Mouse (Mus musculus): ENCODE measurements around the gene Duxbl3. TPM values are rescaled to one million over a fixed set of nuclear protein-coding genes. Genes with fewer than 3 reads are reported as not detected.

The Duxbl3 gene
- polyA plus RNA-seq, 1 experiment from 2014 or later = 4.0 TPM

DNA sequence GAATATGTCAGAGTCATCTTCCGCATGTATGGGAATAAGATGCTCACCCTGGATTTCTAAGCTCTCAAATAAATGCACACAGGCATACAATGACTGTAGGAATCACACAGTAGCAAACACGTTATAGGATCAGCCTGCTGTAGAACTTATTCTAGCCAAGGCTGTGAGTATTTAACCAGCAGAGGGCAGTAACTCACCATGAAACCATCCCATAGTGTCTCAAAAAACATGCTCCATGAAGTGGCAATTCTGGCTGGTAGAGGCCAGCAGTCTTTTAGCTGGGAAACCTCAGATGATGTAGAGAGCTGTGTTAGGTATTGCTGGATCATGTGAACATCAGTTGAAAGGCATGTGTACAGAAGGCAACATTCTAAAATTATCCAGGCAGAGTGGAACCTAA lies 45.3 kb downstream of the Duxbl3 start:
- no peaks in the 10 kb centered on the region for H3K27me3 ChIP-seq (ENCODE audit: control insufficient read depth, insufficient read depth, low read length)
- H3K4me3 ChIP-seq (ENCODE audit: low read depth, low read length) = no peak overlapping the region
- no peaks in the 10 kb centered on the region for H3K36me3 ChIP-seq (ENCODE audit: control insufficient read depth, insufficient read depth, low read length)
- H3K4me1 ChIP-seq (ENCODE audit: control insufficient read depth, insufficient read depth, low read length) = no peaks in the 10 kb centered on the region
- no peaks in the 10 kb centered on the region for H3K9me3 ChIP-seq (ENCODE audit: control insufficient read depth, low read length)
- WGBS = 42% methylated on average over 2 of the region's 2 CpGs
- H3K27ac ChIP-seq (replicated peaks; ENCODE audit: low read depth, low read length) = no peak overlapping the region
- peak; percentile 50 for DNase-seq (ENCODE audit: low spot score)
- H3K9ac ChIP-seq (ENCODE audit: low read length) = no peak overlapping the region
- no peak for ATAC-seq (ENCODE audit: insufficient number of reproducible peaks, low FRiP score, low TSS enrichment, low read depth)
- H3K4me2 ChIP-seq (ENCODE audit: low read depth, severe bottlenecking) = no peak overlapping the region

DNA sequence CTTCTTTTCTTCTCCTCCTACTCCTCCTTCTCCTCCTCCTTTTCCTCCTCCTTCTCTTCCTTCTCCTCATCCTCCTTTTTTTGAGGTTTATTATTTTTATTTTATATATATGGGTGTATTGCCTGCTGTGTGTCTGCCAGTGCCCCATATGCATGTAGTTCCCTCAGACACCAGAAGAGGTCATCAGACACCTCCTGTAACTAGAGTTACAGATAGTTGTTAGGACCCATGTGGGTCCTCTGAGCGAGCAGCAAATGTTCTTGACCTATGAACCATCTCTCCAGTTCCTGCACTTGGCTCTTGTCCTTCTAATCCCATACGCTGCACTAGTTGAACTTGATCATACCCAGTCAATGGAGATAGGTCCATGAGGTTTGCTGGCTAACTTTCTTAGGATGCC lies 48.3 kb downstream of the Duxbl3 start:
- WGBS = 45% methylated on average over 2 of the region's 2 CpGs
- no peaks in the 10 kb centered on the region for H3K4me1 ChIP-seq (ENCODE audit: control insufficient read depth, insufficient read depth, low read length)
- ATAC-seq (ENCODE audit: insufficient number of reproducible peaks, low FRiP score, low TSS enrichment, low read depth) = no peak

DNA sequence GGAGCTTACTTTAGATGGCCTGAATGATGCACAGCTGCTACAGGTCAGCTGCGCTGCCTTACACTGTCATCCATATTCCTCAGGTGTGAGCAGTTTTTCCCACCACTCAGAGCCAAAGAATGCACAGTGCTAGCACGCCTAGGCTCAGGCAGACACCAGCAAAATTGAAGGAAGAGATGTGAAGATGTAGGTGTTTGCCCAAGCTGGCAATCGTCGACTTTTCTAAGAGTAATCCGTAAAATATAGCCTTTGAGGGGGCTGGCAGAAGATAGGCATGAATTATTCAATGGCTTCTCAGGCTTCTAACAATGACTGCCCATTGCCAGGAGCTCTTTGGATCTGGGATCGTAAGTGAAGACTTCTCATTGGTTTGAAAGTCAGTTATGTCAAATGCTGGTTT lies 51.1 kb downstream of the Duxbl3 start:
- ATAC-seq (ENCODE audit: insufficient number of reproducible peaks, low FRiP score, low TSS enrichment, low read depth) = no peak
- 89% methylated on average over 6 of the region's 6 CpGs for WGBS
- Histone ChIP-seq H3K36me3 (ENCODE audit: control insufficient read depth, insufficient read depth, low read length) (no peaks in the 10 kb centered on the region), H3K9ac (ENCODE audit: low read length) (no peak overlapping the region), H3K4me3 (ENCODE audit: low read depth, low read length) (no peak overlapping the region), H3K27me3 (ENCODE audit: control insufficient read depth, insufficient read depth, low read length) (no peaks in the 10 kb centered on the region), H3K9me3 (ENCODE audit: control insufficient read depth, low read length) (no peaks in the 10 kb centered on the region), H3K27ac (replicated peaks; ENCODE audit: low read depth, low read length) (no peak overlapping the region), H3K4me2 (ENCODE audit: low read depth, severe bottlenecking) (no peak overlapping the region), H3K4me1 (ENCODE audit: control insufficient read depth, insufficient read depth, low read length) (no peaks in the 10 kb centered on the region)
- DNase-seq (ENCODE audit: low spot score) = no peak

More for the DNA sequence above, 48.3 kb downstream of the Duxbl3 start:
- Histone ChIP-seq H3K36me3 (ENCODE audit: control insufficient read depth, insufficient read depth, low read length) (no peaks in the 10 kb centered on the region), H3K27ac (replicated peaks; ENCODE audit: low read depth, low read length) (no peak overlapping the region), H3K9ac (ENCODE audit: low read length) (no peak overlapping the region), H3K4me2 (ENCODE audit: low read depth, severe bottlenecking) (no peak overlapping the region), H3K9me3 (ENCODE audit: control insufficient read depth, low read length) (no peaks in the 10 kb centered on the region), H3K27me3 (ENCODE audit: control insufficient read depth, insufficient read depth, low read length) (no peaks in the 10 kb centered on the region), H3K4me3 (ENCODE audit: low read depth, low read length) (no peak overlapping the region)
- peak; percentile 64 for DNase-seq (ENCODE audit: low spot score)

DNA sequence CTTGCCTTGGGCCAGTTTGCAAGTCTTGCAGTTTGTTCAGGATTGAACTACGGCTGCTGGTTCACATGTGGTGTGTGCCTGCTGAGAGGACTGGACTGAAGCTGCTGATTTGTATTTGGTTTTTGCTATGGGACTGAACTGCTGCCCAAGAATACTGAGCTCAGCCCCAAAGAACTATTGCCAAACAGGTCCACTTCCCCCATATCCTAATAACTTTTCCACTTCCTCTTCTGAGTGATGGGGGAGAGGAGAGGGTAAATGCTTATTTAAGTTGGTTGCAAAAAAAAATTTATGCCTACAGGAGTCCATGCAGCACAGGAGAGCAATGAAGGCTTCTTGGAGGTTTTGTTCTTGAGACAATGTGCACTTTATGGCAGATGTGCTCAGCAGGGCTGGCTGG lies 51.7 kb downstream of the Duxbl3 start:
- H3K27me3 ChIP-seq (ENCODE audit: control insufficient read depth, insufficient read depth, low read length) = no peaks in the 10 kb centered on the region
- no peak overlapping the region for H3K9ac ChIP-seq (ENCODE audit: low read length)
- DNase-seq (ENCODE audit: low spot score) (no peak), ATAC-seq (ENCODE audit: insufficient number of reproducible peaks, low FRiP score, low TSS enrichment, low read depth) (no peak)
- H3K4me2 ChIP-seq (ENCODE audit: low read depth, severe bottlenecking) = no peak overlapping the region
- H3K27ac ChIP-seq (replicated peaks; ENCODE audit: low read depth, low read length) = no peak overlapping the region
- H3K9me3 ChIP-seq (ENCODE audit: control insufficient read depth, low read length) = no peaks in the 10 kb centered on the region
- no peaks in the 10 kb centered on the region for H3K36me3 ChIP-seq (ENCODE audit: control insufficient read depth, insufficient read depth, low read length)
- 85% methylated on average over 1 of the region's 1 CpGs for WGBS
- H3K4me1 ChIP-seq (ENCODE audit: control insufficient read depth, insufficient read depth, low read length) = no peaks in the 10 kb centered on the region
- no peak overlapping the region for H3K4me3 ChIP-seq (ENCODE audit: low read depth, low read length)

DNA sequence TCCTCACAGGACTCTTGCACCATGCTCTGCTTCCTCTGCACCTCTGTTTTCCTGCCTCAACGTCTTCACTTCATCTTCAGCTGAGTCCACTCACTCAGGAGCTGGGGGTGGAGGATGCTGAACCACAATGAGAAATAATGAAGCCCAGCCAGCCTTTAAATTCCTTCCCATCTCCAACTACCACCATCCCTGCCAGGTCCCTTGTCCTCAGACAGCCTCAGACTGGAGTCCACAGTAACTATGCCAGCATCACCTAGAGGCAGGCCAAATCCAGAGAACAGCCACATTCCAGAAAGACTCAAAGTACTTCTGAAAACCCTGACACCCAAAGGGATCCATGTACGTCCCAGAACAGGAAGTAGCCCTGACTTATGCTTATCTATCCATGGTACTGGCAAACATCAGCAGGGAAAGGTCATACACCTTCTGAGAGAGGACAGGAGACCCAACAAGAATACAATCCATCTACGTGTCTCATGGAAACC lies 58.5 kb downstream of the Duxbl3 start:
- Histone ChIP-seq H3K9me3 (ENCODE audit: control insufficient read depth, low read length) (no peaks in the 10 kb centered on the region), H3K4me2 (ENCODE audit: low read depth, severe bottlenecking) (no peak overlapping the region), H3K4me3 (ENCODE audit: low read depth, low read length) (no peak overlapping the region), H3K27me3 (ENCODE audit: control insufficient read depth, insufficient read depth, low read length) (no peaks in the 10 kb centered on the region), H3K4me1 (ENCODE audit: control insufficient read depth, insufficient read depth, low read length) (no peaks in the 10 kb centered on the region), H3K27ac (replicated peaks; ENCODE audit: low read depth, low read length) (no peak overlapping the region), H3K36me3 (ENCODE audit: control insufficient read depth, insufficient read depth, low read length) (no peaks in the 10 kb centered on the region), H3K9ac (ENCODE audit: low read length) (no peak overlapping the region)
- 76% methylated on average over 3 of the region's 3 CpGs for WGBS
- ATAC-seq (ENCODE audit: insufficient number of reproducible peaks, low FRiP score, low TSS enrichment, low read depth) (no peak), DNase-seq (ENCODE audit: low spot score) (no peak)

Other genes starting within 250 kb of the Duxbl3 start
- gene Gm9780, start 215.3 kb upstream of the Duxbl3 start, polyA plus RNA-seq (2014; fragmentation: Nextera tagmentation; extraction: Ambion mirVana) = not detected in 2 replicates
- gene Tmem254c, start 190.6 kb upstream of the Duxbl3 start, polyA plus RNA-seq (2014; fragmentation: Nextera tagmentation; extraction: Ambion mirVana) = 19.9 and 24.4 TPM in 2 replicates
- not detected in 2 replicates for gene Cphx2, start 176.4 kb upstream of the Duxbl3 start, polyA plus RNA-seq (2014; fragmentation: Nextera tagmentation; extraction: Ambion mirVana)
- not detected in 2 replicates for gene Cphx3, start 175.7 kb upstream of the Duxbl3 start, polyA plus RNA-seq (2014; fragmentation: Nextera tagmentation; extraction: Ambion mirVana)
- 2.4 TPM in 1 of 2 replicates, not detected in the other for gene Duxbl2, start 139.6 kb upstream of the Duxbl3 start, polyA plus RNA-seq (2014; fragmentation: Nextera tagmentation; extraction: Ambion mirVana)
- 0.45 TPM in 1 of 2 replicates, not detected in the other for gene Plac9b, start 75.5 kb upstream of the Duxbl3 start, polyA plus RNA-seq (2014; fragmentation: Nextera tagmentation; extraction: Ambion mirVana)
- gene Tmem254b, start 50.9 kb upstream of the Duxbl3 start, polyA plus RNA-seq (2014; fragmentation: Nextera tagmentation; extraction: Ambion mirVana) = 19.6 and 21.2 TPM in 2 replicates